Mouse (Mus musculus) forelimb bud, embryonic 11.5 days (tissue): ENCODE measurements around the gene Gm21093.
"Not testable (repeated sequence)": the region's sequence is repeated elsewhere in the genome, so short reads cannot be mapped to it uniquely, and the experiment has no call there.

Source experiments
- DNase-seq: peaks from one replicate; pipeline ENCODE4 v3.0.0-alpha.2; 2012; ENCODE audit warnings: low read depth, low spot score

Gm21093 gene

DNA sequence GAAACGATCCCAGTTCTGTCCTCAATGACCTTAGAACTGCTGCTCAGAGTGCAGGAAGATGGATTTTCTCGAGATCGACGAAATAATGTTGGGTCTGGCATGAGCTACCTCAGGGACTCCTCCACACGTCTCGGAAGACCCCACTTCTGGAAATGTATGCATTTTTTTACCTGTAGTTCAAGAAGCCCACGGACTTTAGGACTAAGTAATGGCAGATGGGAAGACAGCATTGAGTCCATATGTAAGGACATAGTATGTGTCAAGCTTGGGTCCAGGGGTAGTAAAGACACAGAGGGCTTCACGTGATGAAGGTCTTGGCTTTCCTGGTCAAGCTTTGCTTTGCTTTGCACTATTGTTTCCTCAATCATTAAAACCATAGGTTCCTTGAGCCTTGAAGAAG is at the start of gene Gm21093:
Gene Gm21093 (minus strand): TSS at position 101 of the 400 bp plus-strand sequence.
- DNase-seq: not testable (repeated sequence)
